Mouse (Mus musculus) C2C12 (cell line): ENCODE measurements around the gene Ube2f.

Source experiments
- CEBPB ChIP-seq: IDR thresholded peaks from one replicate; pipeline ENCODE4 v1.6.1; 2011; ENCODE audit warnings: low read depth, mild to moderate bottlenecking, control low read depth, moderate library complexity
- CTCF ChIP-seq: IDR thresholded peaks from one replicate; pipeline ENCODE4 v1.5.1; 2011; ENCODE audit not compliant: control insufficient read depth, insufficient read depth, insufficient read length
- MAX ChIP-seq: IDR thresholded peaks from one replicate; pipeline ENCODE4 v1.6.1; 2011; ENCODE audit warnings: mild to moderate bottlenecking, control low read depth
- MYOD1 ChIP-seq: IDR thresholded peaks from one replicate; pipeline ENCODE4 v1.6.1; 2011; ENCODE audit warnings: low read depth; ENCODE audit not compliant: control insufficient read depth, insufficient read length
- MYOG ChIP-seq: IDR thresholded peaks from one replicate; pipeline ENCODE4 v1.6.1; 2011; ENCODE audit not compliant: control insufficient read depth, insufficient read length; ENCODE audit errors: extremely low read depth
- USF1 ChIP-seq: IDR thresholded peaks from one replicate; pipeline ENCODE4 v1.6.1; 2011; ENCODE audit warnings: low read depth, mild to moderate bottlenecking, control low read depth, moderate library complexity

GRCm38 (mm10) chr1:91240685-91241084, 9.4 kb upstream of the Ube2f start:
- TF ChIP-seq CTCF (no peak), MAX (peak; percentile 46), MYOD1 (no peak), USF1 (no peak), CEBPB (no peak), MYOG (no peak)
